Mouse (Mus musculus) megakaryocyte-erythroid progenitor cell, adult 5-6 weeks (primary cell): ENCODE measurements around the gene Smagp. TPM values are rescaled to one million over a fixed set of nuclear protein-coding genes. Genes with fewer than 3 reads are reported as not detected.
A peak's percentile ranks its signal among the peaks of the same experiment; 100 is the strongest.
"Not testable (repeated sequence)": the region's sequence is repeated elsewhere in the genome, so short reads cannot be mapped to it uniquely, and the experiment has no call there.

Experiments
- ATAC-seq: replicated peaks from 2 replicates; pipeline ENCODE4 v1.8.0; 2016; ENCODE audit warnings: mild to moderate bottlenecking, inconsistent platforms; ENCODE audit not compliant: severe bottlenecking, poor library complexity, low FRiP score, low TSS enrichment
- total RNA-seq, 2 experiments: library from RNA; stranded (forward) in 1 of 2; stranded (reverse) in 1 of 2; fragments of 200-1000, 215-1000 nt in 1 of 2; fragments of >200 nt in 1 of 2; fragmentation: Nextera tagmentation in 1 of 2; gene quantifications; 2 replicates each; pipeline ENCODE4 v1.2.3; 2014 to 2017

Gene Smagp
- total RNA-seq, 2 experiments from 2014 or later = 3.3 to 4.8 TPM

DNA sequence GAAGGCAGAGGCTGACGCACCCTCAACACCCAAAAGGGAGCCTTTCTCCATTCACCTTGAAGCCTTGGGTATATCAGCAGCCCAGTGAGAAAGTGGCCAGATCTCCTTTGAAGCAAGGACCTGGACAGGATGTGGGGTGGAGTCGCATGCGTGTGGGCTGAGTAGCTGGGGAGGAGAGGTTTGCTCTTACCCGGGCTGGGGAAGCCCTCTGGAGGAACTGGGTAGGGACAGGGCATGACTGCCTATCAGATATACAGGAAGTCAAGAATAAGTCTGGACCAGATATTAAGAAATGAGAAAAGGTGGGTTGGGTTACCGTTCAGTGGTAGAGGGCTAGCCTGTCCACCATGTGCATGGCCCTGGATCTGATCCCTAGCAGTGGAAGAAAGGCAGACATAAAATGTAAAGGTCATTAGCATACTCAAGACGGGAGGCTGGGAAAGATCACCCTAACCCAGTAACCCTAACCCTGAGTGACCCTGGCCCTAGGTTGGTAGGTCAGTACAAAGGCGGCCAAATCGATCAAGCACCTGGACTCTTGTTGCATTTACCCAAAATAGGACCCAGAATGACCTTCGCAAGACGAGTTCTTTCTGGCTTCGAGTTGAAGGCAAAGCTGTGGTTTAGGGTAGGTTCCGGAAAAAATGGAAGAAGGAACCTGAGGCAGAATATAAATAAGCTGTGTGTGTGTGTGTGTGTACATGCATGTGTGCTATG is 5.1 kb downstream of the Smagp start:
- ATAC-seq = no peak

DNA sequence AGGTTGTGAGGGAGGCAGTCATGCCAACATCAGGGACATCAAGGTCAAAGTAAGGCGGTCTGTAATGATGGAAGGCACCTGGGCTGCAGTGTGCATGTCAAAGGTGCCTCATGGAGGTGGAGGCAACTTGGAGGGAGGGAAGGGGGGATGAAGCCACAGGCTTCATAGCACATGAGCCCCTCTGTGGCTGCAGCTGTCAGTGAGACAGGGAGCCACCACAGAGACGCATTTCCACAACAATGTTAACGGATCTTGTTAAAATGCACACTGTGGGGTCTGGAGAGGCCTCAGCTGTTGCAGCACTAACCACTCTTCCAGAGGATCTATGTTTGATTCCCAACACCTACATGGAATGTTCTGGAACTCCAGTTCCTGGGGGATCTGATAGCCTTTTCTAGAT is 6.6 kb downstream of the Smagp start:
- ATAC-seq = no peak

DNA sequence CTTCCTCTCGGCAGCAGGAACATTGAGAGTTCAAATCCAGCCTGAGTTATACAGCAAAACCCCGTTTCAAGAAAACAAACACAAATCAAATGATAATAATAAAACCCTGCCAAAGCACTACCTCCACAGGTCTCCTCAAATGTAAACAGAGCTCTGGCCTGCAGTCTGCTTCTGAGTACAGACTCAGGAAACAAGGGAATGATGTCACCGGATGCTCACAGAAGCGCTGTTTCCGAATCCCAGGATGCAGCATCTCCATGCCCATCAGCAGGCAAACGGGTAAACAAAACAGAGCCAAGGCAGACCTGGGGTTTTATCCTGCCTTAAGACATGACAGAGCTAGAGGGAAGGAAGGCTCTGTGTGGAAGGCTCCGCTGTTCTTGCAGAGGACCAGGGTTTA is 7.9 kb downstream of the Smagp start:
- no peak for ATAC-seq

DNA sequence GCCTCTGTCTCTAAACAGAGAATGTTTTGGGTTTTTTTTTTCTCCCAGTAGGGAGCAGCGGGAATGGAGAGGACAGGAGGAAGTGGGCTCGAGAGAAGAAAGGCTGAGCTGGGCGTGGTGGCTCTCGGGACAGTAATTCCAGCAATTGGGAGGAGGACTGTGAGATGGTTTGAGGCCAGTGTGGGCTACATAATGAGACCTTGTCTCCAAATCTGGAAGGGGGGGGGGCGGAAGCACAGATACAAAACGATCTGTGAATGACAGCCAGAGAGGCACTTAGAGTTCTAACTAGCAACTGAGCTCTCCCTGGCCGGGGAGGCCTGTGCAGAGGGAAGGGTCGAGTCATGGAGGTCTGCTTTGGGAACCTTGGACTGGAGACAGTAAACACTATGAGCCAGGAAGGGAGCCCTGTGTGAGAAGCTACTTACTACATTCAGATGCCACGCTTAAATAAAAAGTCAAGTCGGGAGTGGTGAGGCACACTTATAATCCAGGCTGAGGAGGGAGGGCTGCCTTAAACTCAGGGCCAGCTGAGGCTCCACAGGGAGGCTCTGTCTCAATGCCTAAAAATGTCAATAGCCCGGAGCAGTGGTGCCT is 8.9 kb downstream of the Smagp start:
- no peak for ATAC-seq

DNA sequence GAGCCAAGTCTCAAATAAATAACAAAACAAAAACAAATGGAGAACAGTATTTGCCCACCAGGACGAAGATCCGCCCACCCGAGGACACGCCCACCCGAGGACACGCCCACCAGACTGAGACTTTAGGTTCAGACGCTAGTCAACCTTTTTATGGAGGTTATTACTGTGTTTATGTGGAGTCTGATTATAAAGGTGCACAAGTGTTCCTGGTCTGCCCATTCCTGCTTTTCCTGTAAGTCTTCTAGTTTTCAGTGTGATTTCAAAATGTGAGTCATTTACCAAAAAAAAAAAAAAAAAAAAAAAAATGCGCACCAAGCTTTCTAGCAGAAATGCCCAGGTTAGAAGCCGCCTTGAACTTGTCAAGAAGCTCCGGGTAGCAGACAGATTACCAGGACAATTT is 9.5 kb downstream of the Smagp start:
- ATAC-seq = peak; percentile 58; the same call in 1 of the 2 replicates

DNA sequence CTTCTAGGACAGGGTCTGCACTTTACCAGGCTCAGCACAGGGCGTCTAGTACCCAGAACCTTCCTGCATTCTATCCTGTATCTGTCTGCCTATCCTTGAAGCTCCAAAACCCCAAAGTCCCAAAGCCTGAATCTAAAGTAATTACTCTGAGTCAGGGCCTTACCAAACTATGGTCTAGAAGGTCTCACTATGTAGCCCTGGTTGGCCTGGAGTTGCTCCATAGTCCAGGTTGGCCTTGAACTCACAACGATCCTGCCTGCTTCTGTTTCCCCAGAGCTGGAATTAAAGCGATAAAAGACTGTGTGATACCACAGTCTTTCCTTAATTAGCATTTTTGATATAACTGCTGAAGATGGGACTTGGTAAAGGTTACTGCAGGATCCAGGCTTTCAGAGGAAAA is 12.3 kb downstream of the Smagp start:
- no peak for ATAC-seq

DNA sequence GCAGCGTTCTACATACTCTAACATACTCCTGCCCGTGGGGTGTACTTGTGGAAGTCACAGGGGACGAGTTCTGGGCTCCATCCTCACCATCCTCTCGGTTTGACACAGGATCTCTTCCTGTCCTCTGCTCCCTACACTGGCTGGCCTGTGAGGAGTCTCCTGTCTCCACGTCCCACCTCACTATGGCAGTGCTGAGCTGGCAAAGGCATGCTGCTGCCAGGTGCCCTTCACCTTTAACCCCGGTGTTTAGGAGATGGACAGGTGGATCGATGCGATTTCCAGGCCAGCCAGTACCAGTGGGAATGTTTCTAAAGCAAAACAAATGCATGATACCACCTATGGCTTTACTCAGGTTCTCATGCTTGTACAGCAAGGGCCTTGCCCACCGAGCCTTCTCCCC is 13.0 kb downstream of the Smagp start:
- ATAC-seq = no peak

DNA sequence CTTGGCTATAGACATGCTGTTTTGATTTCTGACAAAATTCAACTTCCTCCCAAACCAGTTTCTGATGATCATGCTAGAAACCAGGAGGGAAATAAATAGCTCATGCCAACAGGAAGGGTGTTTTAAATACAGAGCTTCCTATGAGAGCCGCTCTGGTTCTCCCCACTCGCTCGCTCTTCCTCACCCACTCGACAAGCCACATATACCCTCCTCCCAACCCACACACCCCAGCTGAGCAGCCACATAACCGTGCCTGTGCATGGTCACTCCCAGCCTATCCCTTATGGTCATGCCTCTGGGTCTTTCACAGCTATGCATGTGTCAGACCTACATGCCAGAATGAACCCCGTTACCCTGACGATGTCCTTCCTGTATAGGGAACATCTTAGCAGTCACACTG is 14.6 kb downstream of the Smagp start:
- no peak for ATAC-seq

DNA sequence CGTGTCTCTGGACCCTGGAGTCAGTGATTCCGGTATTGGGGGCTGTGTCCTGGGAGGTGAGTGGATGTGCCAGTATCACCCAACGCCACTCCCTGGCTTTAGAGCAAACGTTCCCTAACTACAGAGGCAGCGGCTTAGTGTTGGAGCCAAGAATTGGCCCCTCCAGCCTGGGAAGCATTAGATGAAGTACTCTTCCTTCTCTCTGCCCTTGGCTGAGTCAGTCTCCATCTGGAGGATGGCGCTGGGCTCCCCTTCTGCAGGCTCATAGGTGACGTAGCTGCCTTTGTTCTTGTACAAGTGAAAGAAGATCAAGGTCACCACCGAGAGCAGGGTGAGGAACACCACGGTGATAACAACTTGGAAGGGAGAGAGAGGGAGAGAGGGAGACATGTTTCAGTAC is 15.1 kb downstream of the Smagp start:
- not testable (repeated sequence) for ATAC-seq

DNA sequence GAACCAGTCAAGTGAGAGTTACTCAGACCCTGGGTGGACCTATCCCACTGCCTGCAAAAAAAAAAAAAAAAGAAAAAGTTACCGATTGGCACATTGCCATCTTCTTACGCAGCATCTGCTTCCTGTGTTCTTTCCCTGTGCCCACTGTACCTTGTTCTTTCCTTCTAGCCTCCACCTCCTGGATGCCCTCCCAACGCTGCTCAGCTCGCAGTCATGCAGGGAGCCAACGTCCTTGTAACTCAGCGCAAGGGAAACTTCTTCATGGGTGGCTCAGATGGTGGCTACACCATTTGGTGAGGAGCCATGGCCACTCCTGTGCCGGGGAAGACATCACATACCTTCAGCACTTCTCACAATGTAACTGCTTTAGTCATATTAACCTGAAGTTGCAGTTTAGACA is 17.5 kb downstream of the Smagp start:
- no peak for ATAC-seq

DNA sequence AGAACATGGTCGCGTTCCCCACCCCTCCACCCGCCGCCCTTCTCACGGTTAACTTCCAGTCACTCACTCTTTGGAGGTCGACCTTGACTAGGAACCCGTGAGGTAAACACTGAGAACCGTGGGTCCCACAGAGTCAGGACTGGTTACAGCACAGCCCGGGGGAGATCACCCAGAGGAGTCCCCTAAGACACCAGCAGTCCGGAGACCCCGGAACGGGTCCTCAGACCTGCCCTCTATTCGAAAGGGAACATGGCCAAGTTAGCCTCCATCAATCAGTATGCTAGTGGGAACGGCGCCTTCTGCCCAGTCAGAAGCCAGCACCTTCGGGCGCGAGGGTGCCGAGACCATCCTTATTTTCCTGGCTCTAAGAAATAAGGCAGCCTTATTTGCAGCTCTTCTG is 20.5 kb downstream of the Smagp start:
- ATAC-seq = no peak

DNA sequence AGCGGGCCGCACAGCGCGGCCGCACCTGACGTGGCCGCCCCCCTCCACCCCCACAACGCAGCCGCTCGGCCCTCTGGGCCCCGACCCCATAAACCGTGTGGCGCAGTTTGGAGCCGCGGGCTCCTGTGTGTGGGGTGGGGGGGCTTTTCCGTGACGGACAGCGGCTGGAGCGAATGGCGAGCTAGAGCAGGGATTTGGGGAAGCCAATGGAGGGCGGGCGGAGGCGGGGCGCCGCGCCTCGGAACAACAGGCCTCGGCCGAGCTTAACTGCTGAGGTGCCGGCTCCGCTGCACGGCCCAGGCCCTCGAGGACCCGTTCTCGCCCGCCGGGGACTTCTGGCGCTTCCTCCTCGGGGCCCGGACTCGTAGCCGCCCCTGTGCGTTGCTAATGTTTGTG is 20.9 kb downstream of the Smagp start:
- peak; percentile 64 for ATAC-seq

DNA sequence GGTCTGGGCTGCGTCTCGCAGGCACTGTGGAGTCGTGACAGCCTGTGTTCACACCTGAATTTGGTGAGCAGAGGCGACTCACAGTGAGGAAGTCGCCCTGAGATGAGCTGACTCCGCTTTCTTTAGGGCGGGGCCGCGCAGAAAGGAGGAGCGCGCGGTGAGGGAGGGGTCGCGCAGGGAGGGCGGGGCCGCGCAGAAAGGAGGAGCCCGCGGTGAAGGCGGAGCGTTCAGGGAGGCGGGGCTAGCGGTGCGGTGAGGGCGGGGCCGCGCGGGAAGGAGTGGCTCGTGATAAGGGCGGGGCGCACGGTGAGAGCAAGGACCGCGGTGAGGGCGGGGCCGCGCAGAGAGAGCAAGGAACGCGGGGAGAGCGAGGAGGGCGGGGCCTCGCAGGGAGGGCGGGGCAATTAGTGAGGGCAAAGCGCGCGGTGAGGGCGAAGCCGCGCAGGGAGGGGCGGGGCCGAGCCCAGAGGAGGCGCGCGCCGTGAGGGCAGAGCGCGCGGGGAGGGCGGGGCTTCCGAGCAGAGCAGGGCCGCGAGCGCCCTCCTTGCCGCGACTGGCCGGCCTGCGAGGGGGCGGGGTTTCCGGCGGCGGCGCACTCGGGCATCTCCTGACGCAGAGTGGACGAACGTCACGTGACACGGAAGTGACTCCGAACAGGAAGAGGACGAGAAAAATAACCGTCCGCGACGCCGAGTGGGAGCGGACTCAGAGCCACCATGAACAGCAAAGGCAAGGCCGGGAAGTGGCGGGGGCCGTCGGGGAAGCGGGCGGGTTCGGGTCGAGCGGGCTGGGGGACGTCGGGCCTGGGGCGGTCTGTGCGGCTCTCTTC is 21.5 kb downstream of the Smagp start, which contains the start of gene Dazap2:
TSS of gene Dazap2 (plus strand) at position 354 of the 829 bp plus-strand sequence.
- peak; percentile 62 for ATAC-seq

DNA sequence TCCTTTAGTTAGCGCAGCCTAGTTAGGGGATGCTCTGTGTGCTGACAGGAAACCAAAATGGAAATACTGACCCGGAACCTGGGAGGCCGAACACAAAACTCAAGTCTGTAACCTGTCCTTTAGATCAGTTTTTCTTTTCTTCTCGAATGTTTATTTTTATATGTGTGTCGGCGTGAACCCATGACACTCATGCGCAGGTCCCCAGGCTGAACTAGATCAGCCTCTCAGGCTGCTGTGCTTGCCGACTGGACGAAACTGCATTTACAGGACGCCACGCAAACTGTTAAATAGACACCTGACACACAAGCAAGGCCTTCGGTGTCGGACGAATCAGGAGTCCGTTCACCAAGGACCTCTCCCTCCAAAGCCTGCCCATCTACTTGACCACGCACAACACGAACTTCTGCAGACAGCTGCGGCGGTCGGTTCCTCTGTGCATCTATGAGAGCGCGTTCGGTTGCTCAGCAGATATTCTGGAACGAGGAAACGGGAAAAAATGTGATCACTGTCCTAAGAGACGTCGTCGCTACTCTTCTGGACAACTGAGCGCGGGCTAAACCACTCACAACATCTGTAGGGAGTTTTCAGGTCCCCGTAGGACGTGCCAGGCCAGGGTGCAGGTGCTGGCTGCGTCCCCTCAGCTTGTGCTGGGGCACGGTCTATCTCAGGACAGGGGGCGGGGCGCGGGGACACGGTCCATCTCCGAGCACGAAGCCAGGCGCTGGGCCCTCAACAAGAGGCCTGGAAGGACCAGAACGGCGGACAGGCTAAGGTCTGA is 22.3 kb downstream of the Smagp start:
- ATAC-seq = peak; percentile 52

DNA sequence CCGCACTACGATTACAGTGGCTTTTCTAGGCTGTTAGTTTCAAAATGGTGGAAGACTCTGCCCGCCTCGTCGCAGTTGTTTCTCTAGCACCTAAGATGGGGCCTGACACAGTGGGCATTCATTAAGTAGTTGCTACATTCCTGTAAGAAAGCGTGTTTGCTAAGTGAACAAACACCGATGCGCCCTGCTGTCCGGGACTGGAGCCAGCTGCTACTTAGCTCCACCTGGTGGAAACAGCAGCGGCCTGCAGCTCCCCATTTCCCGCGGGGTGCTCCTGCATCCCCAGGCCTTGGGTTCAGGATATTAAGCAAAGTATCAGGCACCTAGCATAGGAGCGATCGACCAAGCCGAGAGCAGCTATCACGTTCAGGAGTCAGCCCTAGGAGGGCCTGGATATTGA is 23.2 kb downstream of the Smagp start:
- peak; percentile 45; the same call in 1 of the 2 replicates for ATAC-seq

DNA sequence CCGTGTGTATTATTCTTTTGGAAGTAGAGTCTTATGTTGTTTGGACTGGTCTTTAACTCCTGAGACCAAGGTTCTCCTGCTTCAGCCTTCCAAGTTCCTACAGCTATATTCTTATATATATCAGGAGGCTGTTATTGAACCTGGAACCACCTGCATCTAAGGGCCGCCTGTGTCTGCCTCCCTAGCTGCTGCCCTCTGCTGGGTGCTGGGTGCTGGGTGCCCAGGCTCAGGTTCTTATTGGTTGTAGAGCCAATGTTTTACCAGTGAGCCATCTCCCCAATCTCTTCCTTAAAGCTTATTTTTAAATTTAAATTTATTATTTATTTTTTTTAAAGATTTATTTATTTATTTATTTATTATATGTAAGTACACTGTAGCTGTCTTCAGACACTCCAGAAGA is 24.3 kb downstream of the Smagp start:
- ATAC-seq = no peak

DNA sequence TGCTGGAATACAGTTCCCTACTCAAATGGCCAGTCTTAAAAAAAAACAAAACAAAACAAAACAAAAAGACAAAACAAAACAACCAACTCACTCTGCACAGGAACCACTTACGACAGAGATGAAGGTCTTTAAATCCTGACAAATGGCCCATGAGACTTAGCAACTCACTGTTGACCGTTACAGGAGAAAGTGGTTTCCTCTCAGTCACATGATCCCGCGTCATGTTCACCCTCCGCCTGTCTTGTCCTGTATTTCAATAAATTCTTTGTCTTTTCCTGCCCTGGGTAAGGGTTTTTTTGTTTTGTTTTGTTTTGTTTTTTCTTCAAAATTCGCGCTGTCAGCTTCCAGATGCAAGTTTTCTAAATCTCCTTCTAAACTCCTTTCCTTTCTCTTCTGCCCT is 24.8 kb downstream of the Smagp start:
- no peak for ATAC-seq

DNA sequence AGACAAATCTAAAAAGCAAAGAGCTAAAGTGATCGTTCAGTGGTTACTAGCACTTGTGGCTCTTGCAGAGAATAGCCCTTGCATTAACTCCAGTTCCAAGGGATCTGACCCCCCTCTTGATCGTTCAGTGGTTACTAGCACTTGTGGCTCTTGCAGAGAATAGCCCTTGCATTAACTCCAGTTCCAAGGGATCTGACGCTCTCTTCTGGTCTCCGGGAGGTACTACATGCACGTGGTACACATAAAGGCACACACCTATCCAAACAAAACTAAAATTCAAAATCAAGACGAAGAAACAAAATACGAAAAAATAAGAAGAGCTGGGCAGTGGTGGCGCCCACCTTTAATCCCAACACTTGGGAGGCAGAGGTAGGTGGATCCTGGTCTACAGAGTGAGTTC is 30.1 kb downstream of the Smagp start:
- not testable (repeated sequence) for ATAC-seq

DNA sequence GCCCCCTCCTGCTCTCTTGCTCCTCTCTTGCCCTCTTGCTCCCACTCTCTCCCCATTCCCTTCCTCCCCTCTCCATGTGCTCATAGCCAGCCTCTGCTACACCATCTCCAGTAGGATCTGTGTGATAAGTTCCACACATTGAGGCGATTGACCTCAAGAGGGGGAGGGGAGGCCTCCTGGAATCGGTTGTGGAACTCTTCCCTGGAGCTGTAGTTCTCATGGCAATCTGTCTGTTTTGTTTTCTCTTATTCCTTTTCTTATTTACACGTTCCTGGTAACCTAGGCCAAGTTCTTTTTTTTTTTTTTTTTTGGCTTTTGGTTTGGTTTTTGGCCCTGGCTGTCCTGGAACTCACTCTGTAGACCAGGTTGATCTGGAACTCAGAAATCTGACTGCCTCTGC is 35.1 kb downstream of the Smagp start:
- no peak for ATAC-seq
